Mouse (Mus musculus): ENCODE data around the gene Pmepa1. TPM values are rescaled to one million over a fixed set of nuclear protein-coding genes. Genes with fewer than 3 reads are reported as not detected.

Pmepa1 gene
- 0.95 and 1.2 TPM in 2 replicates for polyA plus RNA-seq (2014; fragmentation: Nextera tagmentation; extraction: Ambion mirVana)

DNA sequence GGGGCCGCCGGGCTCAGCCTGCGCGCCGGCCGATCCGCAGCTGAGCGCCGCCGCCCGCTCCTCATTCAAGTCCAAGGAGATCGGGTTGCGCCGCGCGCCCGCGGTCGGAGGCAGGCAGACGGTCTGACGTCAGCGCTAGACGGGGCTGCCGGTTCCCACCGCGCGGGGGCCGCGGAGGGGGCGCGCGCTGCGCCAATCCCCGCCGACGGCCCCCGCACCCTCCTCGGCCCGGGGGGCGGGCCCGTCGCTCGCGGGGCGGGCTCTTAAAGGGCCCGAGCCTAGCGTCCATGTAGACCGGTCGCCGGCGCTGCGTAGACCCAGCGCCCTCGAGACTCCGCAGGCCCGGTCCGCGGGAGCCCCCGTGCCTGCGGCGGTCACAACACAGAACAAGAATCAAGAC lies at the start of gene Pmepa1:
TSS of gene Pmepa1 (minus strand) at position 125 of the 400 bp plus-strand sequence.
- Histone ChIP-seq H3K36me3 (ENCODE audit: control insufficient read depth, insufficient read depth, low read length) (no peaks in the 10 kb centered on the region), H3K4me1 (replicated peaks; ENCODE audit: control insufficient read depth, insufficient read depth, low read length) (no peaks in the 10 kb centered on the region), H3K9me3 (ENCODE audit: control insufficient read depth, low read length) (no peaks in the 10 kb centered on the region), H3K9ac (ENCODE audit: low read depth, low read length) (peak within 1 kb of the TSS; percentile 72), H3K27ac (ENCODE audit: low read depth, low read length) (peak within 1 kb of the TSS; percentile 34; the same call in 1 of the 2 replicates), H3K27me3 (replicated peaks; ENCODE audit: control insufficient read depth, insufficient read depth, low read length) (peaks cover 66% of the 10 kb centered on the region), H3K4me2 (peak within 1 kb of the TSS; percentile 74), H3K4me3 (ENCODE audit: low read depth, low read length) (peak within 1 kb of the TSS; percentile 64)
- ATAC-seq (replicated peaks; ENCODE audit: low FRiP score): peak; percentile 80
- DNase-seq (ENCODE audit: low spot score): peak; percentile 67
- WGBS: under 1% methylated on average over 53 of the region's 61 CpGs

DNA sequence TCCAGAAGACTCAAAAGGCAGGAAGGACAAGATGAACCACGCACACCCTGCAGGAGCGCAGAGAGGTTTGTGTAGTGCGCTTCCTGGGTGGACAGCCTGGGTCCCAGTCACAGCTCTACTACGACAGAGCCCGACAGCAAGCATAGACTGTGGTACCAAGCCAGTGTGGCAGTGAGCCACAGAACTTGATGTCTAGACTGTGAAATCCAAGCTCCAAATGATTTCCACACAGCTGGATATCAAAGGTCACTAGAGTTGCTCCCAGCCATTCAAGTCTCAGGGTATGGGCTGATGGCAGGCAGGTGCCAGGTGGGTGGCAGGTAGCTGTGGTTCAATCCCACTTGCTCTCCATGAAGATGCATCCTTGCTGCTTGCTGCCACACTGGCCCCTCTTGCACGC lies 45.4 kb upstream of the Pmepa1 start:
- H3K36me3 ChIP-seq (ENCODE audit: control insufficient read depth, insufficient read depth, low read length): no peaks in the 10 kb centered on the region
- ATAC-seq (replicated peaks; ENCODE audit: low FRiP score): no peak
- WGBS: 83% methylated on average over 6 of the region's 6 CpGs

DNA sequence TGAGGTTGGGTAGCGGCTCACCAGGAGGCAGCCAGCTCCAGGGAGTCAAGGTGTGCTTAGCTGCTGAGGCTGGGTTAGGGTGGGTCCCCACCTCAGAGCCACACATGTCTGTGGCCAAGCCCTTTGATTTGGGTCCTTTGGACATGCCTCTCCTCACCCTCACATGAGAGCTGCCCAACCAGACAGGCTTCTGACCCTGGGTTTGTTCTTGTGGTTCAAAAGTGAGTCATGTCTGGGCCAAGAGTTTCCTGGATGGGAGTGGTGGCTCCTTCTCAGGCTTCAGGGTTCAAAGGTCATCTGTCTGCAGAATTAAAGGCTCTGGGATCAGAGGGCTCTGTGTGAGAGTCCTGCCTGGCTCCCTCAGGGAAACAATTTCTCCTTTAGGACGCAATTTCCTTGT lies 44.9 kb upstream of the Pmepa1 start:
- no peak overlapping the region for H3K4me2 ChIP-seq
- no peaks in the 10 kb centered on the region; the same call in 1 of the 2 replicates for H3K27me3 ChIP-seq (replicated peaks; ENCODE audit: control insufficient read depth, insufficient read depth, low read length)
- DNase-seq (ENCODE audit: low spot score) (no peak), ATAC-seq (replicated peaks; ENCODE audit: low FRiP score) (no peak)
- no peak overlapping the region for H3K4me3 ChIP-seq (ENCODE audit: low read depth, low read length)
- H3K36me3 ChIP-seq (ENCODE audit: control insufficient read depth, insufficient read depth, low read length): no peaks in the 10 kb centered on the region
- 67% methylated on average over 2 of the region's 2 CpGs for WGBS
- no peak overlapping the region for H3K27ac ChIP-seq (ENCODE audit: low read depth, low read length)
- H3K9ac ChIP-seq (ENCODE audit: low read depth, low read length): no peak overlapping the region
- no peaks in the 10 kb centered on the region for H3K4me1 ChIP-seq (replicated peaks; ENCODE audit: control insufficient read depth, insufficient read depth, low read length)
- H3K9me3 ChIP-seq (ENCODE audit: control insufficient read depth, low read length): no peaks in the 10 kb centered on the region

More for the DNA sequence above, 45.4 kb upstream of the Pmepa1 start:
- H3K4me3 ChIP-seq (ENCODE audit: low read depth, low read length): no peak overlapping the region
- no peak overlapping the region for H3K27ac ChIP-seq (ENCODE audit: low read depth, low read length)
- no peaks in the 10 kb centered on the region; the same call in 1 of the 2 replicates for H3K27me3 ChIP-seq (replicated peaks; ENCODE audit: control insufficient read depth, insufficient read depth, low read length)
- no peaks in the 10 kb centered on the region for H3K4me1 ChIP-seq (replicated peaks; ENCODE audit: control insufficient read depth, insufficient read depth, low read length)
- DNase-seq (ENCODE audit: low spot score): no peak
- no peak overlapping the region for H3K9ac ChIP-seq (ENCODE audit: low read depth, low read length)
- H3K4me2 ChIP-seq: no peak overlapping the region
- no peaks in the 10 kb centered on the region for H3K9me3 ChIP-seq (ENCODE audit: control insufficient read depth, low read length)

DNA sequence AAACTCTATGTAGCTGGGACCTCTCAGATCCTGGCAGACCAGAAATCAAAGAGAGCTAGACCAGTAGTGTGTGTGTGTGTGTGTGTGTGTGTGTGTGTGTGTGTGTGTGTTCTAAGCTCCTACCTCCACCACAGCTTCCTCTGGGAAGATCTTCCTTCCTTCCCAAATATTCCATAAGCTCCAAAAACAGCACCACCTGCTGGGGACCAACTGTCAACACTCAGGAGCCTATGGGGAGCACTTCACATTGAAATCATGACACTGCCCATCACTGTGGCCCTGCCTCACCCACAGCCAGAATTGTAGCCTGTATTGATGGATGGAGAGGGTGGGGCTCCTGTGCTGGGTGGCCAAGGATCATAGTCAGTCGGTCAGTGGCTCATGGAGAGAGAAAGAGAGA lies 38.0 kb upstream of the Pmepa1 start:
- H3K4me2 ChIP-seq: no peak overlapping the region
- no peaks in the 10 kb centered on the region; the same call in 1 of the 2 replicates for H3K27me3 ChIP-seq (replicated peaks; ENCODE audit: control insufficient read depth, insufficient read depth, low read length)
- no peak overlapping the region for H3K9ac ChIP-seq (ENCODE audit: low read depth, low read length)
- H3K36me3 ChIP-seq (ENCODE audit: control insufficient read depth, insufficient read depth, low read length): no peaks in the 10 kb centered on the region
- ATAC-seq (replicated peaks; ENCODE audit: low FRiP score) (no peak), DNase-seq (ENCODE audit: low spot score) (no peak)
- no peaks in the 10 kb centered on the region for H3K9me3 ChIP-seq (ENCODE audit: control insufficient read depth, low read length)
- no peak overlapping the region for H3K4me3 ChIP-seq (ENCODE audit: low read depth, low read length)
- WGBS: no CpG with 5 or more reads among the region's 1 CpGs
- H3K27ac ChIP-seq (ENCODE audit: low read depth, low read length): no peak overlapping the region
- no peaks in the 10 kb centered on the region for H3K4me1 ChIP-seq (replicated peaks; ENCODE audit: control insufficient read depth, insufficient read depth, low read length)

DNA sequence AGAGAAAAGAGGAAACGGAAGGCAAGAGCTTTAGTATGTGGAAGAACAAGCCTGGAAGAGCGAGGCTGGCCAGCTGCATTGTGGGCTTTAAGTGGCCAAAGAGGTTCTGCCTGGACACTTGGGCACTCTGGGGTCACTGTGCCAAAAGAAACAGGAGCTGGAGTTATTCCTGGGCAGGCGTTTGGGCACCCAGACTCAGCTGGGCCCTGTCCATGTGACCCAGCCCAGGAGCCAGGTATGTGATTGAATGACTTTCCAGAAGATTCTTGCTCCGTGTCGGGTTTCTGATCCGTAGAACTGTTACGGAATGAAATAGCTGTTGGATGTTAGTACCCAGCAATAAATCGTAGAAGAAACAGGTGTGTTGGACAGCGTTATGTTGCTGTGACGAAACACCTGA lies 32.2 kb upstream of the Pmepa1 start:
- ATAC-seq (replicated peaks; ENCODE audit: low FRiP score) (no peak), DNase-seq (ENCODE audit: low spot score) (no peak)
- Histone ChIP-seq H3K4me2 (no peak overlapping the region), H3K27ac (ENCODE audit: low read depth, low read length) (no peak overlapping the region), H3K4me1 (replicated peaks; ENCODE audit: control insufficient read depth, insufficient read depth, low read length) (no peaks in the 10 kb centered on the region), H3K9ac (ENCODE audit: low read depth, low read length) (no peak overlapping the region), H3K9me3 (ENCODE audit: control insufficient read depth, low read length) (no peaks in the 10 kb centered on the region), H3K4me3 (ENCODE audit: low read depth, low read length) (no peak overlapping the region), H3K27me3 (replicated peaks; ENCODE audit: control insufficient read depth, insufficient read depth, low read length) (peaks cover 12% of the 10 kb centered on the region; the same call in 1 of the 2 replicates), H3K36me3 (ENCODE audit: control insufficient read depth, insufficient read depth, low read length) (no peaks in the 10 kb centered on the region)
- 86% methylated on average over 10 of the region's 10 CpGs for WGBS

DNA sequence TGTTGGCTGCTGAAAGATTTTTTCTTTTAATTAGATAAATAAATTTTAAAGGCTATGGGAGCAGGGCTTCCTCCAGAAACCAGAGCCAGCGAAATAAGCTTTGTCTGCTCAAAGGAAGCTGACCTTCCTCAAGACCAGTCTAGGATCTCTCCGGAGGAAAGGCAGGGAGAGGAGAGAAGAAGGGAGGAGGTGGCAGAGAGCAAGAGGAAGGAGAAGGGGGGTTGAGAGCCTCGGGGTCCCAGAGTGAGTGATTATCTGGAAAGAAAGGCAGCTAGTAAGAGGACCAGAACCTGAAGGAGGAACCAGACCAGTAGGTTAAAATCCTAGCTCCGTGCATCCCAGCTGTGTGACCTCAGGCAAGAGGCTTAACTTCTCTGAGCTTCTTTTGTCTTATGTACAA lies 31.7 kb upstream of the Pmepa1 start:
- H3K4me2 ChIP-seq: no peak overlapping the region
- no peak for DNase-seq (ENCODE audit: low spot score)
- no peaks in the 10 kb centered on the region for H3K36me3 ChIP-seq (ENCODE audit: control insufficient read depth, insufficient read depth, low read length)
- no peaks in the 10 kb centered on the region for H3K4me1 ChIP-seq (replicated peaks; ENCODE audit: control insufficient read depth, insufficient read depth, low read length)
- peaks cover 12% of the 10 kb centered on the region; the same call in 1 of the 2 replicates for H3K27me3 ChIP-seq (replicated peaks; ENCODE audit: control insufficient read depth, insufficient read depth, low read length)
- H3K27ac ChIP-seq (ENCODE audit: low read depth, low read length): no peak overlapping the region
- H3K9ac ChIP-seq (ENCODE audit: low read depth, low read length): no peak overlapping the region
- no peak for ATAC-seq (replicated peaks; ENCODE audit: low FRiP score)
- H3K9me3 ChIP-seq (ENCODE audit: control insufficient read depth, low read length): no peaks in the 10 kb centered on the region
- no peak overlapping the region for H3K4me3 ChIP-seq (ENCODE audit: low read depth, low read length)
- whole genome bisulfite sequencing: 25% methylated on average over 4 of the region's 4 CpGs

DNA sequence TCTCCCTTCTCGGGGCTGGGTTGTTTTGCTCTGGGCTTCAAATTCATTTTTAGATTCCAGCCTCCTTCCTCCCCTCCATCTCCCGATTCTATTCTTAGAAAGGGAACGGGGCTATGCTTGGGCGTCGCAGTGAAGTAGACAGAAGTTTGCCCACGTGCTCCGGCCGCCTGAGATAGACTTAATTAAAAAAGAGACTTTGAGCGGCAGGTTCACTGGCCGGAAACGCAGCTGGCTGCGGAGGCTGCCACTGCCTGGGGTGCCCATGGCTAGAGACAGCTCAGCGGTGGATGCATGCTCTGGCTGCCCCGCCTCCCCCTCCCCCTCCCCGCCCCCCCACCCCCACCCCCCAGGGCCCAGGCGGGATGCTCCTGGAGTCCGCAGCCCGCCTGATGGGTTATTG lies 31.2 kb upstream of the Pmepa1 start:
- H3K4me2 ChIP-seq: no peak overlapping the region
- H3K9ac ChIP-seq (ENCODE audit: low read depth, low read length): no peak overlapping the region
- H3K36me3 ChIP-seq (ENCODE audit: control insufficient read depth, insufficient read depth, low read length): no peaks in the 10 kb centered on the region
- H3K4me1 ChIP-seq (replicated peaks; ENCODE audit: control insufficient read depth, insufficient read depth, low read length): no peaks in the 10 kb centered on the region
- ATAC-seq (replicated peaks; ENCODE audit: low FRiP score) (no peak), DNase-seq (ENCODE audit: low spot score) (no peak)
- 9% methylated on average over 16 of the region's 18 CpGs for WGBS
- no peak overlapping the region for H3K4me3 ChIP-seq (ENCODE audit: low read depth, low read length)
- H3K27ac ChIP-seq (ENCODE audit: low read depth, low read length): no peak overlapping the region
- no peaks in the 10 kb centered on the region for H3K9me3 ChIP-seq (ENCODE audit: control insufficient read depth, low read length)
- peaks cover 12% of the 10 kb centered on the region; the same call in 1 of the 2 replicates for H3K27me3 ChIP-seq (replicated peaks; ENCODE audit: control insufficient read depth, insufficient read depth, low read length)

DNA sequence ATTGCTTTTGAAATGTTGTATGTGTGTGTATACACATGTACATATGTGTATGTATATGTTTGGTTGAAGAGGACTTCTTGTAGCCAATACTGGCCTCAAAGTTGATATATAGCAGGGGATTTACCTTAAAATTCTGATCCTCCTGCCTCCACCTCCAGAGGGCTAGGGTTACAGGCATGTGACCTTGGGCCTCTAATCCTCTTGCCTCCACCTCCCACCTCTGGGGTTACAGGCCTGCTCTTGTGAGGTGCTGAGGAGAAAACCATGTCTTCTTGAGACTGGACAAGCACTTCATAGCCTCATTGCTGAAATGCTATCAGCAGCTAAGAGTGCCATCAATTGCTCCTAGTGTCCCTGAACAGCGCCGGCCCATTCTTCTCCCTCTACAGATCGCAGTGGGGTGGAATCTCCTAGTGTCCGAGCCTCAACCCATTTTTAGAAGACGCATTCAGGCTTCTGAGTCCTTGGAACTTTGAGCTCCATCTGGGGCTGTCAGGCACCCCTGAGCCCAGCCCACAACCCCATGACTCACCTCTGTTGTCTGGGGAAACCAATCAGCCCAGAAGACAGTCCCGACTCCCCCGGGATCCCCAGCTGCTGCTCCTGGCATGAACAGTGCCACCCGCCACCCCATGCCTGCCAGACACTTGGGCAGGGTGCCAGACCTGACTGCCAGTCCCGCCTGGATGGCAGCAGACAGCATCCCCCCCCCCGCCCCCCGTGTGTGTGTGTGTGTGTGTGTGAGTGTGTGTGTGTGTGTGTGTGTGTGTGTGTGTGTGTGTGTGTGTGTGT lies 30.6 kb upstream of the Pmepa1 start:
- Histone ChIP-seq H3K4me2 (no peak overlapping the region), H3K9me3 (ENCODE audit: control insufficient read depth, low read length) (no peaks in the 10 kb centered on the region), H3K27ac (ENCODE audit: low read depth, low read length) (no peak overlapping the region), H3K9ac (ENCODE audit: low read depth, low read length) (no peak overlapping the region), H3K36me3 (ENCODE audit: control insufficient read depth, insufficient read depth, low read length) (no peaks in the 10 kb centered on the region), H3K4me1 (replicated peaks; ENCODE audit: control insufficient read depth, insufficient read depth, low read length) (no peaks in the 10 kb centered on the region), H3K27me3 (replicated peaks; ENCODE audit: control insufficient read depth, insufficient read depth, low read length) (peaks cover 12% of the 10 kb centered on the region; the same call in 1 of the 2 replicates), H3K4me3 (ENCODE audit: low read depth, low read length) (no peak overlapping the region)
- 46% methylated on average over 10 of the region's 11 CpGs for WGBS
- ATAC-seq (replicated peaks; ENCODE audit: low FRiP score): no peak
- DNase-seq (ENCODE audit: low spot score): no peak

DNA sequence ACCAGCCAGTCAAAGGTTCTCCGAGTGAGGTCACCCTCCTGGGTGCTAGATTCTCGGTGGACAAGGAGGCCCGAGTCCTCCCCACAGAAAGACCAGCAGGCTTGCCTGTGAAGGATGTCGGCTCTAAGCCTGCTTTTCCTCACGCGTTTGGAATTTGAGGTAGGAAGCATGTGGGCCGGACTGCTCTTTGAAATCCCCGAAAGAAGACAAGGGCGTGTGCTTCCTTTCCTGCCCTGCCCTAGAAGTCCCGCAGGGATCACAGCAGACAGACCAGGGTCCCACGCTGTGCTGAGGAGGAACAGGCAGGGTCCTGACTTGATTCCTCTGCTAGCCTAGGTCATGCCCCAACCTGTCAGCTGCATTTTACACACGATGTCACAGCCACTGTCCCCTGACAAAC lies 28.7 kb upstream of the Pmepa1 start:
- ATAC-seq (replicated peaks; ENCODE audit: low FRiP score): no peak
- DNase-seq (ENCODE audit: low spot score): no peak
- Histone ChIP-seq H3K9me3 (ENCODE audit: control insufficient read depth, low read length) (no peaks in the 10 kb centered on the region), H3K27ac (ENCODE audit: low read depth, low read length) (no peak overlapping the region), H3K4me1 (replicated peaks; ENCODE audit: control insufficient read depth, insufficient read depth, low read length) (no peaks in the 10 kb centered on the region), H3K27me3 (replicated peaks; ENCODE audit: control insufficient read depth, insufficient read depth, low read length) (peaks cover 12% of the 10 kb centered on the region; the same call in 1 of the 2 replicates), H3K36me3 (ENCODE audit: control insufficient read depth, insufficient read depth, low read length) (no peaks in the 10 kb centered on the region), H3K4me3 (ENCODE audit: low read depth, low read length) (no peak overlapping the region), H3K4me2 (no peak overlapping the region), H3K9ac (ENCODE audit: low read depth, low read length) (no peak overlapping the region)
- 27% methylated on average over 12 of the region's 12 CpGs for WGBS
